Mouse (Mus musculus): ENCODE measurements around the gene Tnfrsf19.
A peak's percentile ranks its signal among the peaks of the same experiment; 100 is the strongest.

Tnfrsf19 gene

DNA sequence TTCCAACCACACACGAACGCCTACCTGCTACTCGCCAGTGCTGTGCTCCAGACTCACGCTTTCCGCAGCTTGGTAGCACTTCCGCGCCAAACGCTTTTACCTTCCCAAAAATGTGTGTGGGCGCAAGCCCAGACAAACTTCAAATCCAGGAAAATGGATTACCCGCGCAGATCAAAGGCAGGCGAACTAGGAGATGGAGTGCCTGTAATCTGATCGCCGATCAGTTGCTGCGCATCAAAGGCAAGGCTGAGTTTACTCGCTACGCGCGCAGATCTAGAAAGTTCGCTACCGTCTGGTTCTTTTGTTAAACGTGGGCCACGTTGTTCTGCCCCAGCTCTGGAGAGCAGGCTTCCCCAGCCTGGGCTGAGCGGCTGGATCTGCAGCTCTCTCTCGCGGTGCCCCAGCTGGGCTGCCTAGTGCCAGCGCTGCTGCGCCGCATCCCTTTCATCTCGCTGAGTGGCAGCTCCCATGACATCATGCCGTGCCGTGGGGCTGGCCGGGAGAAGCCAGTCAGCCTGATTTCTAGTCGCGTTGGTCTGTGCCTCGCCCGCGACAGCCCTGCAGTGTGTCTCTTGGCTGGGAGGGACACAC is at the start of gene Tnfrsf19:
Gene Tnfrsf19, minus strand, starts transcription at position 400 of the 591 bp plus-strand sequence.
- DNase-seq, result peak in 1 of 2 experiments; percentile 11

DNA sequence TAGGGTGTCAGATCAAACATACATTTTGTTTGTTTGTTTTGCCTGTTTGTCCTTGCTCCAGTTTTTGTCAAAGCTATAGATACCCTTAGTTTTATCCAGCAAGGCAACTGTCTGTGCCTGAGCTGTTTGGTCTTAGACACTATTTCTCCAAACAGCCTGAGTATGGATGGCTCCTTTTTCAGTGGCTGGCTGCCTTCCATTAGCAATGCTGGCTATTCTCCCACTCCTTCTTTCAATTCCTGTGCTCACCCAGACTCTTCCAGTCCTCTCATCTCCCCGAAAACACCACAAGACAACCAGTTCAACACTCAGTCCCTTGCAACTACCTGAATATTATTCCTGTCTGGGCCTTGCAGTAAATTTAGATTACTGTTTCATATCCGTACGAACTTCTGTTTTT is 45.8 kb upstream of the Tnfrsf19 start:
- no peak for DNase-seq

DNA sequence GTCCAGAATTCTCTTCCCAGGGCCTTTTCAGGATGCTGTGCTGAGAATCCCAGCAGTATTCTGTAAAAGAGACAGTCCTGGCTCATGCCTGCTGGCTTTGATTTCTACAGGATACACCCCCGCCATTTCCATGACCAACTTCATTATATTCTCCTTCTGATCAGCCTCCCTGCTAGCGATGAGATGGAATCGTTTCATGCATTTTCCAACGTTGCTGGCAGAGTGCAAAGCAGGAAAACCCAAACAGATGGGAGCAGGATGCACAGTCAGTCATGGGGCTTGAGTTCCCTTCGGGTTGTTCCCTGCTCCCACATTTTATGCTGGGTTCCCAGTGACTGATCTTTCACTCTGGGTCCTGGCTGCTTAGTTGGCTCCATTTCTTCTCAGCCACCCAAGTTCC is 44.7 kb upstream of the Tnfrsf19 start:
- no peak for DNase-seq

DNA sequence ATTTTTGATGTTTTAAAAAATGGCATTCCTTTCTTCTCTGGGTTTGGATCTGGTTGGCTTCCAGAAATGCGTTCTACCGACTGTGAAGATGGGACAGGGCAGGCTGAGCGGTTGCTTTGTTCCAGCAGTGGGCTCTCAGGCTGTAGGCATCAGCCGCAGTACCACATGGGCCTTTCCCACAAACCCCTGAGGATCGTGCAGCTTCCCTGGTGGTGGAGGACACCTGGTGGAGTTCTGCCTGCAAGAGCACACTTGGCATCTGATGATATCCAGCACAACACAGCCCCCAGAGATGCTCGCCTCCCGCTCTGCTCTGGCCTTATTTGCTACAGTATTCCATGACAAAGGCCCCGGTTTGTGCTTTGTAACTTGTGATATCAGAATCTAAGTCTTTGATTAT is 41.9 kb upstream of the Tnfrsf19 start:
- DNase-seq, result no peak

- DNase-seq, result peak; percentile 5 to 28
Observed at GRCm38 (mm10) chr14:61085325-61085724, 39.0 kb upstream of the Tnfrsf19 start.

- DNase-seq, result no peak
Observed at GRCm38 (mm10) chr14:61069555-61069954, 23.3 kb upstream of the Tnfrsf19 start.

DNA sequence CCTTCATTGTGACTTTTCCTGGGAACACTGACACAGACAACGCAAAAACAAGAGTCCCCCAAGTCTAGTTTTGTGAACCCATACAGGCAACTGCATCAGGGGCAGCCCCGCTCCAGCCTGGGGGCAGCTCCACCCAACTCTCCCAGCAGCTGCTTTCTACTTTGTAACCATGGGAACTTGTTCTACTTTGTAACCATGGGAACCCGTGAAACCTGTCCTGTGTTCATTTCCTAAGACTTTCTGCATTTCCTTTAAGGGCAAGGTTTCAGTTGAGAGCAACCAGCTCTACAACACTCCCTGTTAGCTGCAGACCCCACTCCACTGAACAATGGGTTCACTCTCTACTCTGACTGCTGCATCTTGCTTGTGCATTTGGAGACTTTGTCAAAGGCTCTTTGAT is 15.4 kb upstream of the Tnfrsf19 start:
- no peak for DNase-seq

DNA sequence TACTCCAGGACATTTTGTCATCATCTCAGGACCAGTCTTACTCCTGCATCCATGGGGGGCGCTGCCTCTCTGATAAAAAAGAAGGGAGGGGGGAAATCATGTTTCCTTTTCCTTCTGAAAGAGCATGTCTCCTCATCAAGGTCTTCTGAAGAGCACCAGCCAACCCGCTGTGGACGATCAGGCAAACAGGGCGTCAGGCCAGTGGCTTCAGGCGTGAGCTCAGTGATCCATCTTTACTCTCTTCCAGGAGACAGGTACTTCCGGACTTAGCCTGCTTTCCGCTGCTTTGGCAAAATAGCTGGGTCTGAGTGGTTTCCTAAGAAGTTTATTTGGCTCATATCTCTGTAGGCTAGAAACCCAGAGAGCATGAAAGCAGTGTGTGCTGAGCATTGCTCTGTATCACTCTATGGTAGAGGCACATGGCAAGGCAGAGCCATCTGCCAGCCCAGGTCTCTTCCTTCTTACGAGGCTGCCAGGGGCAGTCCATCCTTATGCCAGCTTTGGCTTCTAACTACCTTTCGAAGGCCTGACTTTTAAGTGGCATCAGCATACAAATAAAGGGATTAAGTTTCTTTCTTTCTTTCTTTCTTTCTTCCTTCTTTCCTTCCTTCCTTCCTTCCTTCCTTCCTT is 13.1 kb upstream of the Tnfrsf19 start:
- DNase-seq, result no peak

DNA sequence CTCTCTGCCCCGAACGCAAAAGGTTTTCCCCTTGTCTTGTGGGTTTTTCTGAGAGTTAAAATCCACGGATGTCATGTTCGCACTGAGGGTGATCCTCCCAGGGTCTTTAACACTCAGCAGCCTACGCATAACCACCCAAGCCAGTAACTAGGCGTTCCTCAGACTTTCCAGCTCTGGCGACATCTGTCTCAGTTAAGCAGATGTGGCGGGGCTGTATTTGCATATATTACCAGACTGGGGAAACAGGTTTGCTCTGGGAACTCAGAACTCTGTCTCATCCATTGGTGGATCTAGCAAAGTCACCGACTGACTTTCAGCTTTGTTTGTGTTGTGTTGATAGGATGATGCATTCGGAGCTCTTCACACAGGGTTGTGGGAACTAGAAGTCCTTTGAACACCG is 10.7 kb upstream of the Tnfrsf19 start:
- no peak for DNase-seq

DNA sequence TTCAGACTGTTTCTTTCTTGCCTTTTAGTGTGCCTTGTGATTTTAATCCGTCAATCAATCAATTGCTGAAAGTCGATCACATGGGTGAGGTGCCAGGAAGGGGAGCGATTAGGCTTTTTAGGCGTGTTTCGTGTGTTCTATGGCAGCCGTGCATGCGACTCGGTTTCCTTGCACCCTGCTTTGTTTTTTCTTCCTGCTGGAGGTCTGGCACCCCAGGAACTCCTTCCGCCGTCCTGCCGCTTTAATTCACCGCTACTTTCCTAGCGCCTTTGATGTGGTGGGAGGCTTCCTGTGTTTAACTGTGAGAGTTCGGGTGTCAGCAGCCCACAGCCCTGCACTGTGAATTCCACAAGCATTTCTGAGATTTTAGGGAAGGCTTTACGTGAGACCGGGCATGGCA is 10.2 kb upstream of the Tnfrsf19 start:
- no peak for DNase-seq

DNA sequence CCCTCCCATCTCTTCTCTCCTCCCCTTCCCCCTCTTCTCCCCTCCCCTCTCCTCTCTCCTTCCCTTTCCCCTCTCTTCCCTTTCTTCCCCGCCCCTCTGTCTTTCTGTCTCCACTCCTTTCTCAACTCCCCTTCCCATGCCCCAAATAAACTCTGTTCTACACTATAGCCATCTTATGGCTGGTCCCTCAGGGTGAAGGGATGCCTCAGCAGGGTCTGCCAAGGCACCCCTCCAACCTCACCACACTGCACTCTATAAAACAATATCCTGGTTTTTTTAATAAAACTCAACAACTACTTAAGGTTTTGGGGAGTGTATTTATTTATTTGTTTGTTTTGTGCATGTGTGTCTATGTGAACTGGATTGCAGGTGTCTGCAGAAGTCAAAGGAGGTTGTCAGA is 9.6 kb upstream of the Tnfrsf19 start:
- DNase-seq, result no peak

- DNase-seq, result no peak
Observed at GRCm38 (mm10) chr14:61052163-61052562, 5.9 kb upstream of the Tnfrsf19 start.

- no peak for DNase-seq
Observed at GRCm38 (mm10) chr14:61045446-61046090, 722 bp downstream of the Tnfrsf19 start.

DNA sequence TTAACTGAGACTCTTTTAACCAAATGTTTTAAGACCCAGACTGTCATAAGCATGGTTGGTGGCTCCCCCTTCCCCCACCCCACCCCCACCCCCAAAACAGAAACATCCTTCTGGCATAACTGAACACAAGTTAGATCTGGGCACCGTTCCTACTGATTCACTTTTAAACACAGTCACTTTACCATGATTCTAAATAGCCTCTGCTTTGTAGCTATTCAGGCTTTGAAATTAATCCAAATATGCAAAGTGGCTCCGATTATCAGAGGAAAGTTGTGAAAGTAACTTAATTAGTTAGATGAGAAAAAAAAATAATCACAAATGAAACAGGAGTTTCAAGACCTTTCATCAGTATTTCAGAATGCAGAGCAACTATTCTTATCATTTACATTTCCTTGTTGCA is 2.0 kb downstream of the Tnfrsf19 start:
- DNase-seq, result no peak

DNA sequence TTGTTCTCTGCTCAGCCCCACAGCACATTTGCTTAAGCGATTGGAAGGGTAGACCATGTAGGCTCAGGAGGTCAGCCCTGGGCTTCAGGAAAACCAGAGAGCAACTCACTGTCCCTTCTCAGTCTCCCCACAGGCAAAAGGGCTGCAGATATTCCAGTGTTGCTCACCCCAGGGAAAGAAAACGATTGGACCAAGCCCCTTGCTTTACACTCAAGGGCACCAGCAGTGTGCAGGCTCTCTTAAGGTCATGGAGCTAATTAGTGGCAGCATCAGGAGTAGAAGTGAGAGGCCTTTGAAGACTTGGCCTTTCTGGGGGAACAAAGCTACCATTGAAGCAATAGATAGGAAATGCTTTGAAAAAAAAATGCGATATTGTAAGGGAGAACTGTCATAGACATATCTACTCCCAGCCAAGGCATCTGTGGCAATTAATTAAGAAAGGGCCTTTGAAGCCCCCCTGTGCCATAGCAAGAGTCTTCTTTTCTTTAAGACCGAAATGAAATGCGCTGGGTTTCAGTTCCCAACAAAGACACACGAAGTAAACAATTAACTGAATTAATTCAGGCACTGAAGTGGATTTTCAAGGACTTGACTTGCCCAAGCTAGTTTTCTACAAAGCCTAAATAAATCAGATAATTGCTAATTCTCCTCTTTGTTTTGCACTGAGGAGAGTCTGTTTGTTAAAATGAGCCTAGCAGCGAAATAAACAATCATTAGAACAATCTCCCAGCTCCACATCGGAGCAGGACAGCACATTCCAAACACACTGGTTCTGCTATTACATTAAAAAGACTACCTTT is 2.6 kb downstream of the Tnfrsf19 start:
- no peak for DNase-seq

DNA sequence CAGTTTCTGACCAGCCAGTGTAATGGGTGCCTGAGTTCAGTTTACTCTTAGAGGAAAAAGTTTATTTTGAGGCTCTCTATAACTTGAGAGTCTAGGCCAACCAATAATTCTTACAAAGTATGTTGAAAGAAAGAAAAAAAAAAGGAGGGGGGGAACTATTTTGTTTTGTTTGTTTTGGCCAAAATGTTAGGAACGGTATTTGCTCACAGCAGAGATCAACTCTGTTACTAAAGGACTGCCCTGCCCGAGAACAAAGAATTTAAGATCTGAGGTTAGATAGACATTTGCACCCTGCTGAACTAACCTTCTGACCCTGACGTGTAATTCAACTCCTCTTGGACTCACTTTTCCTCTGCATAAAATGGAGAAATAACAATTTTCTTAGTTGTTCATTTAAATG is 4.0 kb downstream of the Tnfrsf19 start:
- no peak for DNase-seq

- DNase-seq, result no peak
Observed at GRCm38 (mm10) chr14:61040236-61040635, 6.1 kb downstream of the Tnfrsf19 start.

DNA sequence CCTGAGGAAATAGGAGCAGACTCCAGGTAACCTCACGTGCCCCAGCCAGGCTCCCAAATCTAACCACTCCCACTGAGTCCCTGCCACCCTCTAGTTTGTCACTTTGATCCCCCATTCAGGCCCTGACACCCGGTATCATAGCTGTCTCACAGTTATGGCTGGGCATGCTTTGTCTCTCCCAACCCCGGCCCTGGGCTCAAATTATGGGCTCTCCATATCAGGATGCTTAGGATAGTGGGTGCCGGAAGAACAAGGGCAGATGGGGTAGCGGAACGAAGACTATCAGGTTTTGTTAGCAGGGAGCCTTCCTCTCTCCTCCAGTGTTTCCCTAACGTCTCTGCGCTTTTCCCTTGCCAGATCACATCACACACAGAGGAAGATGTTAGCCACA is 8.2 kb downstream of the Tnfrsf19 start:
- no peak for DNase-seq

- peak in 1 of 2 experiments; percentile 9 for DNase-seq
Observed at GRCm38 (mm10) chr14:61037321-61038081, 8.8 kb downstream of the Tnfrsf19 start.

DNA sequence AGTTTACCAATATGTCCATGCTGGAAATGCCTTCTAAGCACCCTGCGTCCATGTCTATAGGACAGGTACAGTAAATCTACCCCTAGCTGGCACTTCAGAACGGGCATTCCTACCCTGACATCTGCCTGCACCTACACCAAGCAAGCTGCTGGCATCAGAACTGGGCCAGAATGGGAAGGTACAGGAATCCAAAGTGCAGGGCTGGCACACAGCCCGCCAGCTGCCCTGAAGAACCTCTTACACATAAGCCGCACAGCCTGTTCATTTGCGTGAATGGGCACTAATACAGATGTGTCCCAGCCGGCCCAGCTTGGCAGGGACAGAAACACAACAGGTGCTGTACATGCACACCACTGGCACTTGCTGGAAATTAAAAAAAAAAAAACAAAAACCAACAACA is 15.9 kb downstream of the Tnfrsf19 start:
- DNase-seq, result no peak

GRCm38 (mm10) chr14:61024006-61024405 is 22.3 kb downstream of the Tnfrsf19 start:
- DNase-seq, result no peak

DNA sequence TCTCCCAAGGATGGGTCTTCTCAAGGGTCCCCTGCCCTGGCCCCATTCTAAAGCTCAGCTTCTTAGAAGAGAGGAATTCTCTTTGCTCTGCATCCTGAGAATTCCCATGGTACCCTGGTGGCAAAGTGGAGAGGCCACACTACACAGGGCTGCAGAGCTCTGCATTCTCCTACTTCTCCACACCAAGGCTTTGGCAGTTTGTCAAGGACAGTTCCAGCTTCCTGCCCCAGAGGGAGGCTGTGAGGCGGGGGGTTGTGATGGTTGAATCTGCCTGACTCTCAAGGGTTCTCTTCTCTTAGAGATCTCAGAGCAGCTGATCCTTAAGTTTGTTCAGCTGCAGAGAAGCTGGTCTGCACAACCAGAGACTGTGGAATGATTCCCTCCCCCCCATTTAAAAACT is 23.9 kb downstream of the Tnfrsf19 start:
- DNase-seq, result no peak

GRCm38 (mm10) chr14:61020968-61021367 is 25.3 kb downstream of the Tnfrsf19 start:
- DNase-seq, result no peak

Data from kidney, adult 8-10 months (tissue).